Mouse (Mus musculus) heart, postnatal 0 days (tissue): ENCODE measurements around the gene Chat.

ENCODE experiments used
- CTCF ChIP-seq: IDR thresholded peaks from 2 replicates; pipeline ENCODE4 v1.5.1; 2016; ENCODE audit warnings: antibody characterized with exemption, control low read depth, low read depth
- EP300 ChIP-seq: IDR thresholded peaks from 2 replicates; pipeline ENCODE4 v1.6.1; 2016; ENCODE audit warnings: antibody characterized with exemption, low read depth

DNA sequence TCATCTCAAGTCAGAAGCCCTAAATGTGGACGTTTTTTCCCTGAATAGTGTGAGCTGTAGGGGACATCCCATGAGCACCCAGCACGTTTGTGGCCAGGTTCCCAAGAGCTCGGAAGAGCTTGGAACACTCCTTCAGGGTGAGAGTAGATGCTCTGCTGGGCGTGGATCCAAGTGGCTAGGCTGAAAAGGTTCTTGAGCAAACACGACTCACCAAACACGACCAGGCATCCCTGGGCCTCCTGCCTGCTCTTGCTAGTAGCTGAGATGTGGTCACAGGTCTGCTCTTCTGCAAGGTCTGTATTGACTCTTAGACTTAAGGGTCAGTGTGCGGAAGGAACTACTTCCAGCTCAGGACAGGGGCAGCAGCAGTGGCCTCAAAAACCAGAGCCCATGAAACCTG is 96.0 kb downstream of the Chat start:
- TF ChIP-seq CTCF (no peak), EP300 (no peak)
